Comparison of ENCODE assay signal across 9 mouse cellular contexts in the genomic region with DNA sequence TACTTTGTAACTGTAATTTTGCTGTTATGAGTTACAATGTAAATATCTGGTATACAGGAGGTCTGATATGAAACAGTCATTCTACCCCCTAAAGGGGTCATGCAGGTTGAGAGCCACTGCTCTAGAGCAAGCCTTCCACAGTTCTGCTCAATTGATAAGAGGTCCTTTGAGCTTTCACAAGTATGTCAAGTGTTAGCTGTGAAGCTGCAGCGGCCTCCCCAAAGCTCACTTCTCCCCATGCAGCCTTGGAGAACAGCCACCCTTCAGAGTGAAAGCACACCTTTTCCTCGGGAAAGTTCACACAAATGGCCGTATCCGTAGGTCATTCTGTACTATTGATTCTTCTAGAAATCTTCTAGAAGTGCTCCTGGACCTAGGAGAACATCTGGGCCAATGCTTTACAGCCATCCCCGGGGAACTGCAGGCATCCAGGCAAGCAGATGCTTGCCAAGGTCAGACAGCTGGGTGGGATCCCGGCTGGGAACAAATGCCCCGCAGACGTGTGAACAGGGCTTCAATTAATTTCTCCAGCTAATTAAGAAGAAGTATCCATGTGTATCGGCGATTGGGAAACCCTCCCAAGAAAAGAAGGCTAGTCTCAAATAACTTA. TPM values are rescaled to one million over a fixed set of nuclear protein-coding genes. Genes with fewer than 3 reads are reported as not detected.
DNase-seq lines count a peak whose midpoint lies in the region; ATAC-seq lines count a peak whose summit lies in the region.
"Had no signal": no experiment of that assay in that cellular context is flagged by ENCODE, and none has a peak within 500 bp of the region (broad histone marks: within the 10 kb centered on the region; RNA-seq: fewer than 3 reads in every experiment).

No protein-coding gene starts in this region.

- WGBS in kidney, embryonic 14.5 days: 66% methylated on average over 10 of the region's 10 CpGs
- 75% methylated on average over 10 of the region's 10 CpGs for WGBS in embryonic facial prominence, embryonic 12.5 days
- 85% methylated on average over 10 of the region's 10 CpGs for WGBS in forebrain, embryonic 10.5 days
- WGBS in midbrain, embryonic 11.5 days: 87% methylated on average over 10 of the region's 10 CpGs
- 79% methylated on average over 10 of the region's 10 CpGs for WGBS in liver, embryonic 11.5 days

- H3K4me1 ChIP-seq in kidney, embryonic 14.5 days (ENCODE audit: control insufficient read depth, insufficient read depth, low read length): peaks cover 17% of the 10 kb centered on the region
- peaks cover 27% of the 10 kb centered on the region for H3K4me1 ChIP-seq in embryonic facial prominence, embryonic 12.5 days
- H3K4me1 ChIP-seq in forebrain, embryonic 10.5 days: peaks cover 57% of the 10 kb centered on the region
- H3K4me1 ChIP-seq in midbrain, embryonic 11.5 days (ENCODE audit: control insufficient read depth, insufficient read depth, low read length): peaks cover 15% of the 10 kb centered on the region
- H3K4me1 ChIP-seq in liver, embryonic 11.5 days (replicated peaks; ENCODE audit: control insufficient read depth, insufficient read depth, low read length): no peaks in the 10 kb centered on the region

- no peak for ATAC-seq in kidney, embryonic 14.5 days (ENCODE audit: low FRiP score, low TSS enrichment)
- no peak for ATAC-seq in embryonic facial prominence, embryonic 12.5 days (ENCODE audit: insufficient number of reproducible peaks, insufficient read depth, low FRiP score, low TSS enrichment)
- no peak for ATAC-seq in midbrain, embryonic 11.5 days (ENCODE audit: low FRiP score)
- no peak for ATAC-seq in liver, embryonic 11.5 days (replicated peaks; ENCODE audit: low FRiP score)
- ATAC-seq: intestine, postnatal 0 days had no signal

- H3K4me3 ChIP-seq in kidney, embryonic 14.5 days (ENCODE audit: low read length): no peak overlapping the region
- no peak overlapping the region for H3K4me3 ChIP-seq in embryonic facial prominence, embryonic 12.5 days
- H3K4me3 ChIP-seq in forebrain, embryonic 10.5 days: peak overlapping the region; percentile 95; the same call in 1 of the 2 replicates
- H3K4me3 ChIP-seq in midbrain, embryonic 11.5 days (ENCODE audit: low read depth, low read length): no peak overlapping the region
- no peak overlapping the region for H3K4me3 ChIP-seq in liver, embryonic 11.5 days (ENCODE audit: low read depth, low read length)
- H3K4me3 ChIP-seq: megakaryocyte, embryonic 14.5 days had no signal

- no peaks in the 10 kb centered on the region for H3K9me3 ChIP-seq in kidney, embryonic 14.5 days (ENCODE audit: control insufficient read depth, low read length)
- no peaks in the 10 kb centered on the region for H3K9me3 ChIP-seq in embryonic facial prominence, embryonic 12.5 days
- no peaks in the 10 kb centered on the region for H3K9me3 ChIP-seq in forebrain, embryonic 10.5 days
- H3K9me3 ChIP-seq in midbrain, embryonic 11.5 days (ENCODE audit: control insufficient read depth, low read length): no peaks in the 10 kb centered on the region
- H3K9me3 ChIP-seq in liver, embryonic 11.5 days (ENCODE audit: control insufficient read depth, low read length): no peaks in the 10 kb centered on the region
- H3K9me3 ChIP-seq: megakaryocyte, embryonic 14.5 days had no signal

- no peak for DNase-seq in kidney, postnatal 36 days
- DNase-seq in forebrain, embryonic 10.5 days (ENCODE audit: extremely low spot score, low spot score): no peak
- DNase-seq in midbrain, embryonic 11.5 days (ENCODE audit: low spot score, missing footprints): peak; percentile 57
- DNase-seq in adrenal gland, postnatal 14 days: no peak
- no peak for DNase-seq in liver, embryonic 11.5 days (ENCODE audit: low spot score)

- H3K4me2 ChIP-seq in kidney, embryonic 14.5 days (replicated peaks; ENCODE audit: low read depth, low read length): peak overlapping the region; percentile 76
- H3K4me2 ChIP-seq in embryonic facial prominence, embryonic 12.5 days (replicated peaks): peak overlapping the region; percentile 88
- no peak overlapping the region for H3K4me2 ChIP-seq in midbrain, embryonic 11.5 days
- H3K4me2 ChIP-seq in liver, embryonic 11.5 days: no peak overlapping the region

- H3K27ac ChIP-seq in kidney, embryonic 14.5 days (ENCODE audit: low read depth, low read length): no peak overlapping the region
- no peak overlapping the region for H3K27ac ChIP-seq in embryonic facial prominence, embryonic 12.5 days
- no peak overlapping the region; the same call in 1 of the 2 replicates for H3K27ac ChIP-seq in forebrain, embryonic 10.5 days
- H3K27ac ChIP-seq in midbrain, embryonic 11.5 days (ENCODE audit: low read depth, low read length): no peak overlapping the region
- H3K27ac ChIP-seq in liver, embryonic 11.5 days (ENCODE audit: low read depth, low read length): no peak overlapping the region

- 0 out of 2 replicates have a peak, but pooled peaks cover 7% of the 10 kb centered on the region for H3K36me3 ChIP-seq in kidney, embryonic 14.5 days (ENCODE audit: control insufficient read depth, insufficient read depth, low read length)
- peaks cover 12% of the 10 kb centered on the region; the same call in 1 of the 2 replicates for H3K36me3 ChIP-seq in embryonic facial prominence, embryonic 12.5 days
- H3K36me3 ChIP-seq in forebrain, embryonic 10.5 days (replicated peaks): peaks cover 60% of the 10 kb centered on the region
- H3K36me3 ChIP-seq in midbrain, embryonic 11.5 days (ENCODE audit: control insufficient read depth, insufficient read depth, low read length): peaks cover 4% of the 10 kb centered on the region; the same call in 1 of the 2 replicates
- no peaks in the 10 kb centered on the region for H3K36me3 ChIP-seq in liver, embryonic 11.5 days (ENCODE audit: control insufficient read depth, insufficient read depth, low read length)

- 0 out of 2 replicates have a peak overlapping the region, but pooled peaks have one; percentile 18 for H3K9ac ChIP-seq in kidney, embryonic 14.5 days (ENCODE audit: low read depth, low read length)
- no peak overlapping the region for H3K9ac ChIP-seq in embryonic facial prominence, embryonic 12.5 days
- H3K9ac ChIP-seq in midbrain, embryonic 11.5 days (ENCODE audit: low read length): no peak overlapping the region
- H3K9ac ChIP-seq in liver, embryonic 11.5 days (ENCODE audit: low read depth, low read length): no peak overlapping the region

- no peaks in the 10 kb centered on the region for H3K27me3 ChIP-seq in kidney, embryonic 14.5 days (ENCODE audit: control insufficient read depth, insufficient read depth, low read length)
- no peaks in the 10 kb centered on the region for H3K27me3 ChIP-seq in embryonic facial prominence, embryonic 12.5 days
- no peaks in the 10 kb centered on the region for H3K27me3 ChIP-seq in forebrain, embryonic 10.5 days (ENCODE audit: poor library complexity, severe bottlenecking)
- no peaks in the 10 kb centered on the region for H3K27me3 ChIP-seq in midbrain, embryonic 11.5 days (ENCODE audit: control insufficient read depth, insufficient read depth, low read length)
- peaks cover 14% of the 10 kb centered on the region for H3K27me3 ChIP-seq in liver, embryonic 11.5 days (replicated peaks; ENCODE audit: control insufficient read depth, insufficient read depth, low read length)

RNA-seq across cellular contexts. Expression of gene Rnf144a, which starts 3.1 kb away (rescaled TPM):
- 26.2 and 29.8 TPM in 2 replicates for polyA plus RNA-seq in kidney, embryonic 14.5 days (2014; fragmentation: Nextera tagmentation; extraction: Ambion mirVana)
- 59.5 and 64.0 TPM in 2 replicates for polyA plus RNA-seq in embryonic facial prominence, embryonic 12.5 days (2016; fragmentation: Nextera tagmentation; extraction: Ambion mirVana)
- 40.8 and 41.1 TPM in 2 replicates for polyA plus RNA-seq in forebrain, embryonic 10.5 days (2016; fragmentation: Nextera tagmentation; extraction: Ambion mirVana)
- 24.7 and 25.5 TPM in 2 replicates for polyA plus RNA-seq in midbrain, embryonic 11.5 days (2014; fragmentation: Nextera tagmentation; extraction: Ambion mirVana)
- 24.1 and 33.5 TPM in 2 replicates for total RNA-seq in adrenal gland, postnatal 14 days (2021)
- polyA plus RNA-seq in liver, embryonic 11.5 days (2014; fragmentation: Nextera tagmentation; extraction: Ambion mirVana): 5.9 and 7.4 TPM in 2 replicates

RNA-seq across cellular contexts. Expression of gene Rsad2, which starts 44.3 kb away (rescaled TPM):
- polyA plus RNA-seq in kidney, embryonic 14.5 days (2014; fragmentation: Nextera tagmentation; extraction: Ambion mirVana): 16.6 and 17.1 TPM in 2 replicates
- 0.70 and 0.74 TPM in 2 replicates for polyA plus RNA-seq in embryonic facial prominence, embryonic 12.5 days (2016; fragmentation: Nextera tagmentation; extraction: Ambion mirVana)
- polyA plus RNA-seq in forebrain, embryonic 10.5 days (2016; fragmentation: Nextera tagmentation; extraction: Ambion mirVana): 0.12 and 0.14 TPM in 2 replicates
- polyA plus RNA-seq in midbrain, embryonic 11.5 days (2014; fragmentation: Nextera tagmentation; extraction: Ambion mirVana): 0.14 and 0.18 TPM in 2 replicates
- 26.6 and 27.1 TPM in 2 replicates for total RNA-seq in adrenal gland, postnatal 14 days (2021)
- 0.44 and 1.6 TPM in 2 replicates for polyA plus RNA-seq in liver, embryonic 11.5 days (2014; fragmentation: Nextera tagmentation; extraction: Ambion mirVana)

RNA-seq across cellular contexts. Expression of gene Cmpk2, which starts 57.1 kb away (rescaled TPM):
- polyA plus RNA-seq in kidney, embryonic 14.5 days (2014; fragmentation: Nextera tagmentation; extraction: Ambion mirVana): 7.3 and 9.7 TPM in 2 replicates
- polyA plus RNA-seq in embryonic facial prominence, embryonic 12.5 days (2016; fragmentation: Nextera tagmentation; extraction: Ambion mirVana): 5.2 TPM in 2 replicates
- 4.2 and 4.4 TPM in 2 replicates for polyA plus RNA-seq in forebrain, embryonic 10.5 days (2016; fragmentation: Nextera tagmentation; extraction: Ambion mirVana)
- polyA plus RNA-seq in midbrain, embryonic 11.5 days (2014; fragmentation: Nextera tagmentation; extraction: Ambion mirVana): 7.6 and 7.8 TPM in 2 replicates
- total RNA-seq in adrenal gland, postnatal 14 days (2021): 17.1 and 18.2 TPM in 2 replicates
- 8.7 and 12.9 TPM in 2 replicates for polyA plus RNA-seq in liver, embryonic 11.5 days (2014; fragmentation: Nextera tagmentation; extraction: Ambion mirVana)

Comparison
In these comparisons a context has a peak if more than half of its experiments do, and no peak if none do; other contexts are left out.
1. H3K4me2 ChIP-seq: peak in kidney, embryonic 14.5 days (single experiment) and embryonic facial prominence, embryonic 12.5 days (single experiment); none in midbrain, embryonic 11.5 days (single experiment) and liver, embryonic 11.5 days (single experiment).